Mouse (Mus musculus) kidney, postnatal 0 days (tissue): ENCODE results near the gene Il11ra1. TPM values are rescaled to one million over a fixed set of nuclear protein-coding genes. Genes with fewer than 3 reads are reported as not detected.

Experiments
- ATAC-seq: fragments of 200-750 bp; cut with Nextera tagmentation; replicated peaks from 2 replicates; pipeline ENCODE4 v1.8.0; 2017; ENCODE audit warnings: low read depth, moderate number of reproducible peaks, moderate TSS enrichment, moderate library complexity; ENCODE audit not compliant: low FRiP score
- DNase-seq: peaks from one replicate; pipeline ENCODE4 v3.0.0-alpha.2; 2016; ENCODE audit warnings: low spot score
- H3K27ac ChIP-seq: fragments of 300-500 bp; sonication (generic); 2 replicates; pipeline ENCODE4 v1.5.1; 2014; ENCODE audit warnings: mild to moderate bottlenecking
- H3K27me3 ChIP-seq: fragments of 300-500 bp; sonication (generic); 2 replicates; pipeline ENCODE4 v1.6.1; 2014; ENCODE audit warnings: low read length, mixed read lengths; ENCODE audit not compliant: insufficient read depth
- H3K36me3 ChIP-seq: fragments of 300-500 bp; sonication (generic); 2 replicates; pipeline ENCODE4 v1.6.1; 2014; ENCODE audit warnings: low read length, mixed read lengths; ENCODE audit not compliant: insufficient read depth
- H3K4me1 ChIP-seq: fragments of 300-500 bp; sonication (generic); replicated peaks from 2 replicates; pipeline ENCODE4 v1.6.1; 2014; ENCODE audit warnings: antibody characterized with exemption, low read length, mixed read lengths; ENCODE audit not compliant: insufficient read depth
- H3K4me2 ChIP-seq: fragments of 300-500 bp; sonication (generic); 2 replicates; pipeline ENCODE4 v1.6.1; 2014; ENCODE audit warnings: mild to moderate bottlenecking, low read length, moderate library complexity, mixed read lengths
- H3K4me3 ChIP-seq: fragments of 300-500 bp; sonication (generic); replicated peaks from 2 replicates; pipeline ENCODE4 v1.5.1; 2014; ENCODE audit warnings: low read depth, low read length
- H3K9ac ChIP-seq: fragments of 300-500 bp; sonication (generic); 2 replicates; pipeline ENCODE4 v1.6.1; 2014; ENCODE audit warnings: low read depth, low read length
- H3K9me3 ChIP-seq: fragments of 300-500 bp; sonication (generic); replicated peaks from 2 replicates; pipeline ENCODE4 v1.6.1; 2016; ENCODE audit warnings: low read length, inconsistent platforms, mixed read lengths
- CTCF ChIP-seq: IDR thresholded peaks from 2 replicates; pipeline ENCODE4 v1.5.1; 2016; ENCODE audit warnings: antibody characterized with exemption, low read depth, mild to moderate bottlenecking, moderate library complexity
- WGBS: fragments of 180-500 bp; shearing (Covaris S2); extraction: QIAGEN DNeasy Blood & Tissue Kit; methylation state at CpG from one replicate; pipeline ENCODE4 v1.1.7; 2014; 5-methylcytosine and 5-hydroxymethylcytosine counted together
- polyA plus RNA-seq: library from polyadenylated mRNA; unstranded; fragments of >200 nt; fragmentation: Nextera tagmentation; extraction: Ambion mirVana; gene quantifications from 2 replicates; pipeline ENCODE4 v1.2.1, GENCODE M21; 2015

Il11ra1 gene
- polyA plus RNA-seq, 1 experiment from 2014 or later, result 159 TPM

DNA sequence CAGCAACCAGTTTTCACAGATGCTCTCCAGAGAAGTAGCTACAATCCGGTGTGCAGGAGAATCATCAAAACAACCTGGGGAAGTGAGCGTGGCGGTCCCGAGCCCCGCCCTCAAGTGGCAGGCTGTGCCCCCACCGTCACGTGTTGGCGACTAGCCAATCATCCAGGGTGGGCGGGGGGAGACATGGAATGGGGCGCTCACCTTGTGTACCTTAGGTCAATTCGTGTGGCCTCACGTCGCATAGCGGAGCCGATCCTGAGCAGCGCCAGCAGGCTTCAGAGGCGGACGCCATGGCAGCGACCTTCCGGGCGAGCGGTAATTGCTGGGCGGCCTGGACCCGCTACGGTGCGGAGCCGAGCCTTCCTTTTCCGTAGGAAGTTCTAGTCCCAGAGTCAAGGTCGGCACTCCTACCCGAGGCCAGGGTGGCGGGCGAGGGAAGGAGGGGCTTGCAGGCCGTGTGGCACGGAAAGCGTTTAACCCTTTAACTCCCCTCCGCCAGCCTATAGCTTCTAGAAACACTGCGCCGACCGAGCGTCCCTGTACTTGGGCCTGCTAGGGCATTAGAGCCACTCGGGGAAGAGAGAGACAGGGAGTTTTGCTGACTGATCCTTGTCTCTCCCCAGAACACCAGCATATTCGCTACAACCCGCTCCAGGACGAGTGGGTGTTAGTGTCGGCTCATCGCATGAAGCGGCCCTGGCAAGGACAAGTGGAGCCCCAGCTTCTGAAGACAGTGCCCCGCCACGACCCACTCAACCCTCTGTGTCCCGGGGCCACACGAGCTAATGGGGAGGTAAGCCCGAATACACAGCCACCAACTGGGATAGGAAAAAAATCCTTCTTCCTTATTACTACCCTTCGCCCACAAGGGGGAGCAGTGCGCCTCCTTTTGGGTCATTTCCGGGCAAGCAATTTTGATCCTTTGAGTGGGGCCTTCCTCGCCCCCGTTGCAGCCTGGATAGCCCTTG, 55.8 kb downstream of the Il11ra1 start, which contains the start of gene Sigmar1:
Gene Sigmar1, minus strand, starts transcription at position 820 of the 968 bp plus-strand sequence.
- Histone ChIP-seq H3K9me3 (no peaks in the 10 kb centered on the region), H3K4me2 (peak within 1 kb of the TSS; percentile 87), H3K9ac (peak within 1 kb of the TSS; percentile 85), H3K36me3 (no peaks in the 10 kb centered on the region), H3K27ac (peak within 1 kb of the TSS; percentile 93), H3K27me3 (no peaks in the 10 kb centered on the region), H3K4me1 (peaks cover 17% of the 10 kb centered on the region), H3K4me3 (peak within 1 kb of the TSS; percentile 81)
- ATAC-seq, result peak; percentile 65
- TF ChIP-seq CTCF, result peak; percentile 93
- under 1% methylated on average over 57 of the region's 57 CpGs for WGBS
- DNase-seq, result peak; percentile 94

DNA sequence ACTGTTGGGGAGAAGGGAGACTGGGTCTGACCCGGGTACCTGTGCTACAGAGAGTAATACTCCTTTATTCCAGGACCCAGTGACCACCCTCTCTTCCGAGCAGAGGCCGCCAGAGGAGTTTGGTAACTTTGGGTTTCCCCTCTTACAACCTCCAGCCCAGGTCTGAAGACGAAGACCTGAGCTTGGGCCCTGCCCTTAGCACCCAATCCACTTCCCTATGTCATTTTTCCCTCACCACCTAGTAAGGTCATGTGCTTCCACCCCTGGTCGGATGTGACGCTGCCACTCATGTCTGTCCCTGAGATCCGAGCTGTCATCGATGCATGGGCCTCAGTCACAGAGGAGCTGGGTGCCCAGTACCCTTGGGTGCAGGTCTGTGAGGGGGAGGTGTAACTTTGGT, 56.7 kb downstream of the Il11ra1 start:
- Histone ChIP-seq H3K9ac (peak overlapping the region; percentile 85; the same call in 1 of the 2 replicates), H3K27me3 (no peaks in the 10 kb centered on the region), H3K36me3 (no peaks in the 10 kb centered on the region), H3K9me3 (no peaks in the 10 kb centered on the region), H3K27ac (no peak overlapping the region), H3K4me1 (peaks cover 25% of the 10 kb centered on the region), H3K4me3 (peak overlapping the region; percentile 81), H3K4me2 (peak overlapping the region; percentile 87)
- DNase-seq, result no peak
- WGBS, result 77% methylated on average over 8 of the region's 8 CpGs
- no peak for ATAC-seq
- TF ChIP-seq CTCF, result no peak

GRCm38 (mm10) chr4:41757321-41757720, 57.5 kb downstream of the Il11ra1 start:
- no peak for ATAC-seq
- Histone ChIP-seq H3K4me3 (no peak overlapping the region), H3K9me3 (no peaks in the 10 kb centered on the region), H3K4me1 (peaks cover 34% of the 10 kb centered on the region), H3K9ac (no peak overlapping the region), H3K27me3 (no peaks in the 10 kb centered on the region), H3K4me2 (no peak overlapping the region), H3K27ac (no peak overlapping the region), H3K36me3 (no peaks in the 10 kb centered on the region)
- 86% methylated on average over 13 of the region's 13 CpGs for WGBS
- no peak for DNase-seq
- TF ChIP-seq CTCF, result no peak

GRCm38 (mm10) chr4:41758021-41758420, 58.2 kb downstream of the Il11ra1 start:
- no peak overlapping the region for H3K9ac ChIP-seq
- TF ChIP-seq CTCF, result no peak
- no peak for ATAC-seq
- 0 out of 2 replicates have a peak overlapping the region, but pooled peaks have one; percentile 44 for H3K27ac ChIP-seq
- no peak overlapping the region for H3K4me2 ChIP-seq
- peaks cover 39% of the 10 kb centered on the region for H3K4me1 ChIP-seq
- H3K4me3 ChIP-seq, result no peak overlapping the region
- no peaks in the 10 kb centered on the region for H3K27me3 ChIP-seq
- peak; percentile 45 for DNase-seq
- H3K36me3 ChIP-seq, result no peaks in the 10 kb centered on the region
- H3K9me3 ChIP-seq, result no peaks in the 10 kb centered on the region
- 23% methylated on average over 11 of the region's 11 CpGs for WGBS

DNA sequence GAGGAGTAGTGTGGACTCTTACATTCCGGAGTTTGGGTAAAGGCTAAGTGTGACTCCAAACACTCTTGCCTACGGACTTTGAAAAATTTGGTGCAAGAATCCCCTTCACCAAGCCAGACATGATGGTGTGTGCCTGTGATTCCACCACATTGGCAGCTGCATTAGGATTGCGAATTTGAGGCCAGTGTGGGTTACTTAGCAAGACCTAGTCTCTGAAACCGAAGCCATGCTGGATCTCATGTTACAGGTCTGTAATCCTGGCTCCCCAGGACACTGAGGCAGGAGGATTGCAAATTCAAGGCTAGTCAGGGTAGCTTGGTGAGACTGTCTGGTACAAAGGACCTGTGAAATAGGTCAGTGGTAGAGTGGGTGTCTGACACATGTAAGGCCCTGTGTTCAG, 58.9 kb downstream of the Il11ra1 start:
- ATAC-seq, result no peak
- no peak for DNase-seq
- no peaks in the 10 kb centered on the region for H3K9me3 ChIP-seq
- peaks cover 39% of the 10 kb centered on the region for H3K4me1 ChIP-seq
- H3K27me3 ChIP-seq, result no peaks in the 10 kb centered on the region
- H3K4me2 ChIP-seq, result no peak overlapping the region
- H3K36me3 ChIP-seq, result no peaks in the 10 kb centered on the region
- H3K9ac ChIP-seq, result no peak overlapping the region
- TF ChIP-seq CTCF, result no peak
- 86% methylated on average over 4 of the region's 4 CpGs for WGBS
- no peak overlapping the region for H3K4me3 ChIP-seq
- peak overlapping the region; percentile 44; the same call in 1 of the 2 replicates for H3K27ac ChIP-seq

GRCm38 (mm10) chr4:41759206-41759605, 59.4 kb downstream of the Il11ra1 start:
- DNase-seq, result peak; percentile 42
- ATAC-seq, result no peak
- Histone ChIP-seq H3K9ac (no peak overlapping the region), H3K4me1 (peaks cover 39% of the 10 kb centered on the region), H3K9me3 (no peaks in the 10 kb centered on the region), H3K27ac (peak overlapping the region; percentile 92), H3K4me2 (no peak overlapping the region), H3K27me3 (no peaks in the 10 kb centered on the region), H3K36me3 (no peaks in the 10 kb centered on the region), H3K4me3 (no peak overlapping the region)
- TF ChIP-seq CTCF, result no peak
- 73% methylated on average over 9 of the region's 9 CpGs for WGBS
